In the genomic region with DNA sequence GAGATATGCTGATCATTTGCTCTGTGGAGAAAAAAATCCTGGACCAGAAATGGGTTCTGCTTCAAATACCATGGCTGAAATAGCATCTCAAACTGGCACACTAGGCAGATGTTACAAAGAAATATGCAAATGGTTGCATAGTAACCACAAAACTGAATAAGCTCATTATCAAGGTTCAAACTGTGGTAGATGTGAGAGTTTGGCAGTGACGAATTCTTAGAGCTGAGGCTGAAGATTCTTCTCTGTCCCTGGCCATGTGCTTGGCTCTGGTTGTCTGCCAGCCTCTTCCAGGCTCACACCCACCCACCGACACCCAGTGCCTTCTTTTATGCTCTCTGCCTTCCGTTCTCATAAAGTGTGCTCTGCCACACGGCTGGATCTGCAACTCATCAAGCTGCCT, we compare ENCODE assay signal across 11 mouse cellular contexts. TPM values are rescaled to one million over a fixed set of nuclear protein-coding genes. Genes with fewer than 3 reads are reported as not detected.
DNase-seq lines count a peak whose midpoint lies in the region; ATAC-seq and TF ChIP-seq lines count a peak whose summit lies in the region.
"Had no signal": no experiment of that assay in that cellular context is flagged by ENCODE, and none has a peak within 500 bp of the region (broad histone marks: within the 10 kb centered on the region; RNA-seq: fewer than 3 reads in every experiment).

No protein-coding gene starts in this region.

- ATAC-seq in forebrain, embryonic 15.5 days (replicated peaks) = peak; percentile 58; the same call in 1 of the 2 replicates
- ATAC-seq in forebrain, embryonic 12.5 days (ENCODE audit: low FRiP score) = no peak
- ATAC-seq in stomach, postnatal 0 days (ENCODE audit: low FRiP score, low TSS enrichment) = no peak

- no peaks in the 10 kb centered on the region for H3K9me3 ChIP-seq in forebrain, embryonic 15.5 days
- H3K9me3 ChIP-seq in forebrain, embryonic 12.5 days = no peaks in the 10 kb centered on the region
- no peaks in the 10 kb centered on the region for H3K9me3 ChIP-seq in stomach, postnatal 0 days (ENCODE audit: control insufficient read depth, low read length)
- H3K9me3 ChIP-seq: embryonic facial prominence, embryonic 12.5 days; heart, embryonic 15.5 days; stomach, embryonic 15.5 days had no signal

- H3K4me3 ChIP-seq in forebrain, embryonic 15.5 days = no peak overlapping the region
- H3K4me3 ChIP-seq in forebrain, embryonic 12.5 days (replicated peaks) = no peak overlapping the region
- no peak overlapping the region for H3K4me3 ChIP-seq in stomach, postnatal 0 days (ENCODE audit: low read depth, low read length)
- H3K4me3 ChIP-seq: embryonic facial prominence, embryonic 12.5 days; heart, embryonic 15.5 days; stomach, embryonic 15.5 days had no signal

- no peak overlapping the region for H3K4me2 ChIP-seq in forebrain, embryonic 15.5 days (replicated peaks)
- no peak overlapping the region for H3K4me2 ChIP-seq in forebrain, embryonic 12.5 days
- no peak overlapping the region for H3K4me2 ChIP-seq in stomach, postnatal 0 days (replicated peaks; ENCODE audit: low read depth)
- H3K4me2 ChIP-seq: embryonic facial prominence, embryonic 12.5 days; heart, embryonic 15.5 days; stomach, embryonic 15.5 days had no signal

- no peak overlapping the region for H3K9ac ChIP-seq in forebrain, embryonic 15.5 days (replicated peaks)
- H3K9ac ChIP-seq in forebrain, embryonic 12.5 days = no peak overlapping the region
- no peak overlapping the region for H3K9ac ChIP-seq in stomach, postnatal 0 days (ENCODE audit: low read length)
- H3K9ac ChIP-seq: embryonic facial prominence, embryonic 12.5 days; heart, embryonic 15.5 days; stomach, embryonic 15.5 days had no signal

- H3K4me1 ChIP-seq in forebrain, embryonic 15.5 days = peaks cover 8% of the 10 kb centered on the region
- H3K4me1 ChIP-seq in forebrain, embryonic 12.5 days = 0 out of 2 replicates have a peak, but pooled peaks cover 7% of the 10 kb centered on the region
- H3K4me1 ChIP-seq in stomach, postnatal 0 days (replicated peaks; ENCODE audit: control insufficient read depth, insufficient read depth) = no peaks in the 10 kb centered on the region
- H3K4me1 ChIP-seq: embryonic facial prominence, embryonic 12.5 days; heart, embryonic 15.5 days; stomach, embryonic 15.5 days had no signal

- H3K36me3 ChIP-seq in forebrain, embryonic 15.5 days = no peaks in the 10 kb centered on the region
- no peaks in the 10 kb centered on the region for H3K36me3 ChIP-seq in forebrain, embryonic 12.5 days (replicated peaks)
- H3K36me3 ChIP-seq in stomach, postnatal 0 days (ENCODE audit: control insufficient read depth, insufficient read depth, low read length) = no peaks in the 10 kb centered on the region
- H3K36me3 ChIP-seq: embryonic facial prominence, embryonic 12.5 days; heart, embryonic 15.5 days; stomach, embryonic 15.5 days had no signal

- 0 out of 2 replicates have a peak overlapping the region, but pooled peaks have one; percentile 20 for H3K27ac ChIP-seq in forebrain, embryonic 15.5 days (replicated peaks)
- H3K27ac ChIP-seq in forebrain, embryonic 12.5 days = no peak overlapping the region
- no peak overlapping the region for H3K27ac ChIP-seq in stomach, postnatal 0 days (replicated peaks)
- H3K27ac ChIP-seq: embryonic facial prominence, embryonic 12.5 days; heart, embryonic 15.5 days; stomach, embryonic 15.5 days had no signal

- peak; percentile 73 to 84 for DNase-seq in frontal cortex, adult 2 months (ENCODE audit: extremely low spot score in 1 of 2, low spot score in 1 of 2)
- peak; percentile 70 to 89 for DNase-seq in left cerebral cortex, adult 18-20 months (ENCODE audit: low spot score in 2 of 2)
- DNase-seq in right cerebral cortex, adult 18-20 months = peak; percentile 90
- DNase-seq in heart, postnatal 36 days = no peak
- DNase-seq in stomach, postnatal 0 days (ENCODE audit: low spot score) = no peak
- no peak for DNase-seq in cerebellum, adult 8-10 months

- intact Hi-C loops in heart, postnatal 36 days (cut with DNase I) = no loop called here

- no peaks in the 10 kb centered on the region for H3K27me3 ChIP-seq in forebrain, embryonic 15.5 days
- H3K27me3 ChIP-seq in forebrain, embryonic 12.5 days = no peaks in the 10 kb centered on the region
- no peaks in the 10 kb centered on the region for H3K27me3 ChIP-seq in stomach, postnatal 0 days (ENCODE audit: control insufficient read depth, insufficient read depth, low read length)
- H3K27me3 ChIP-seq: embryonic facial prominence, embryonic 12.5 days; heart, embryonic 15.5 days; stomach, embryonic 15.5 days had no signal

- 32% methylated on average over 4 of the region's 4 CpGs for WGBS in forebrain, embryonic 15.5 days
- WGBS in forebrain, embryonic 12.5 days = 62% methylated on average over 4 of the region's 4 CpGs
- WGBS in stomach, postnatal 0 days = 52% methylated on average over 4 of the region's 4 CpGs

- TF ChIP-seq EP300 in stomach, postnatal 0 days (optimal IDR thresholded peaks at IDR 0.05) = no peak

- TF ChIP-seq CTCF in stomach, postnatal 0 days (IDR thresholded peaks at IDR 0.05; ENCODE audit: low read depth) = no peak

RNA-seq across cellular contexts. Expression of a gene that starts 26.7 kb away (rescaled TPM):
- polyA plus RNA-seq in forebrain, embryonic 15.5 days (2015; fragmentation: Nextera tagmentation; extraction: Ambion mirVana) = 0.75 and 1.3 TPM in 2 replicates
- polyA plus RNA-seq in forebrain, embryonic 12.5 days (2016; fragmentation: Nextera tagmentation; extraction: Ambion mirVana) = 0.82 and 1.1 TPM in 2 replicates
- 2.0 and 2.6 TPM in 2 replicates for polyA plus RNA-seq in frontal cortex, adult 2 months (2012; rRNA removed)
- 1 to 10 TPM; 2.4 to 2.5 TPM for total RNA-seq in left cerebral cortex, adult 18-20 months (2021)
- 1 to 10 TPM; 4.6 to 7.5 TPM for total RNA-seq in heart, postnatal 36 days (2021)
- 1.8 and 2.5 TPM in 2 replicates for polyA plus RNA-seq in stomach, postnatal 0 days (2015; fragmentation: Nextera tagmentation; extraction: Ambion mirVana)

Comparison
In these comparisons a context has a peak if more than half of its experiments do, and no peak if none do; other contexts are left out.
1. DNase-seq: peak in frontal cortex, adult 2 months (2 of 2), left cerebral cortex, adult 18-20 months (2 of 2) and right cerebral cortex, adult 18-20 months (single experiment); none in heart, postnatal 36 days (0 of 2), stomach, postnatal 0 days (single experiment) and cerebellum, adult 8-10 months (single experiment).